Mouse (Mus musculus) right cerebral cortex, postnatal 10 days (tissue): ENCODE measurements at regions not wholly inside any gene's neighbourhood (a gene's known extent, or its start where the extent isn't known, plus 50 kb on each side); places are given as distances from the start of the nearest gene placed in this dataset.

Experiments used
- DNase-seq, 2 experiments: peaks; one replicate each; pipeline ENCODE4 v3.0.0; 2021; ENCODE audit warnings: low spot score in 2 of 2

DNA sequence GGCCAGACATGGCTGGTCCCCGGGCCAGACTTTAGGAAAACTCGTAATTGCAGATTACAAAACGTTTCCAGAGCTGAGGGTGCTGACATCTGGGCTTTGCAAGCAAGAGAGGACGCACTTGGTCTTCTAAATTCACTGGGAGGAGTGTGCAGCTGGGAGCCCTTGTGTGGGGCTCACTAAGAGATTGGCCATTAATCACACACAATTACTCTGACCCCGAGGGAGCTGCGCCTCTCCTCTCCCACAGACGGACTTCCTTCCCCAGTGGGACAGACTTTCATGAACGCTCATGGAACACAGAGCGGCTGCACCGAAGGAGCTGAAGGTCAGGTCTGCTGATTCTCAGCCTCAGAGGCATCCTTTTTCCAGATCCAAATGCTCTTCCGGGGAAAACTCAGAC lies 407.2 kb downstream of the Med13l start:
- DNase-seq = no peak

DNA sequence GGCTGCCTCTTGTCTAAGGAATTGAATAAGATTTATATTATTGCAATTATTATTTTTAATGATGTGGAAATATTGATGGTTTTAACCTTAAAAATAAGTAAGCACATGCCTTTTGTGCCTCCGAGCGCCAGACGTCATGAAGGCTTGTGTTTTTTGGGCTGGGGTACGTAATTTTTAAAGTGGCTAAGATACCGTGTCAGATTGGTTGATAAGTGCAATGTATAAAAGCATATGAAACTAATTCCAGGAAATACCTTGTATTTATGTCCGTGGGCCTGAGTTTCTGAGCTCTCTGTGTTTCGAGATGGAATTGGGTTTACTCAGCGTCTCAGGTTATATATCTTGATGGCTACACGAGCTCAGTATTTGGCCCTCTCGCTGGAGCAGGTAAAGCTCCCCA lies 414.7 kb downstream of the Med13l start:
- DNase-seq = no peak

DNA sequence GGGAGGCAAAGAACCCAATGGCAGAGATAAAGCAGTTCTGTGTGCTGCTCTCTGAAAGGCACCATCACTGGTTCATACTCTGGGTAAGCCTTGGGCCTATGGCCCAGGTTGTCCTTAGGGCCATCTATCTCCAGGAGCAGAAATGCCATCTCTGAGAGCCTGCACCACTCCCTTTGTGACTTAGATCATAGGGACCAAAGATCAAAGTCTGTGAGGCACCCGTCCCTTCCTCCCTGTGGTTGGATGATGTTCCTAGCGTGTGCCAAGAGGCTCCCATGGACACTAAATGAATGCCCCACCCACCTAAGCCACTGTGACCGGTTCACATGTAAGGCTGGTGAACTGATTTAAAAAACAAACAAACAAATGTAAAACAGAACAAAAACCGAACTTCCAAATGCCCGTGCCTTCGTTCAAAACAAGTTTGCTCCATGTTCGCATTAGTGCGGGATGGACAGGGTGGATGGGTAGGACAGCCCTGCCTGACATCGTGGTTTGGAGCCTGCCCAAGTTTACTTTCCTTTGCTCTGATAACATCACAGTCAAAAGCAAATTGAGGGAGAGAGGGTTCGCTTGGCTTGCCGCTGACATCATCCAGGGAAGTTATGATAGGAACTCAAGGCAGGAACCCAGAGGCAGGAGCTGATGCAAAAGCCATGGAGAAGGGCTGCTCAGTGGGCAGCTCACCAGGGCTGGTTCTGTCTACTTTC lies 418.6 kb downstream of the Med13l start:
- DNase-seq = no peak

DNA sequence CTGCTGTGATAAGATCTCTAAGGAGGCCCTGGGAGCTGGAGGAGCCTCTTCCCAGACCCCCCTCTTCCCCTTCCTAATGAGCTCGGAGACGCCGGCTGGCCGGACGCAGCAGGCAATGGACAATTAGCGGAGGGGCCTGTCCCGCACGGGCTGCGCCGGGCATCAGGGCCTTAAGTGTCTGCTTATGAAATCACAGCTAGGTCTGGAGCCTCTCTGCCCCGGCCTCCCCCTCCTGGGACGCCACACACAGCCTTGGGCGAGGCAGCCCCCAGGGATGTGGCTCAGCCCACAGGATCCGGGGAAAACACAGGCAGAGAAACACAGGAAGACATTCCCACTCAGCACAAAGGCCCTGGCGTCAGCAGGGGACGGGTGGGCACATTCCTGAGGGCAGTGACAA lies 420.6 kb downstream of the Med13l start:
- DNase-seq = no peak

DNA sequence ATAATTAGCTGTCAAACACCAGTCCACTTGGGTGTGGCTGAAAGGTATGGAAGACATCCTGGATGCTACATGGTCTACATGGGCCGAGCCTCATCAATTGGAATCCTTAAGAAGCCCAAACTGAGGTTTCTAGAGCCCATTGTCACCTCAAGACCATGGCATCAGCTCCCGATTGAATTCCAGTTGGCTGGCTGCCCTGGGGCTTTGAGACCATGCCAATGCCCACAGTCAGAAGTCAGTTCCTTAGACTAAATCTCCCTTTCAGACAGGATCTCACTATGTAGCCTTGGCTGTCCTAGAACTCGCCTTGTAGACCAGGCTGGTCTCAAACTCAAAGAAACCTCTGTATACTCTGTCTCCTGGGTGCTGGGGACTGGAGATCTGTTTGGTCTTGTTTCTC lies 423.8 kb downstream of the Med13l start:
- no peak for DNase-seq

DNA sequence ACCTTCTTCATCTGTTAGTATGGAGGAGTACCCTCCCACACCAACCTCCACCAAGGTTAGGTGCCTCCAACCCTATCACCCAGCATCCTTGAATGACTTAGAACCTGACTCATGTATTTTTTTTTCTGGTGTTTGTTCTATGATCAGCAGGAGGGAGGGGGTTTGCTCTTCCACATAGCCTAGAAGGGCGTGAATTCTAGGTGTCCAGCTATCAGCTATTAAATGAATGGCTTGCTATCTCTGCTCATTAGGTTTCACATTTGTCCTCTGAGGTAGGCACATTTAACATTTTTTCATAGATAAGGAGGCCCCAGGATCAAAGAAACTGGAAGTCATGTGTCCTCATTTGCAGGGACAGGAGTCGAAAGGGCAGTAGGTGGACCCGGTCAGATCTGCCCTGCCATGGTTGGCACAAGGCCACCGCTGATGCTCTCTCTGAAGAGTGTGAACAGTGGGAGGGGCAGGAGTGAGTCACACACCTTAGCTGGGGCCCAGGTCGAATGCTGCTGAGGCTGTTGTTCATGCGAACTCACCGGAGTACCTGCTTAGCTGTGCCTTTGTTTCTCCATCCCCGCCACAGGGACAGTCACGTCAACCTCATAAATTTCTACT lies 424.4 kb downstream of the Med13l start:
- DNase-seq = no peak

DNA sequence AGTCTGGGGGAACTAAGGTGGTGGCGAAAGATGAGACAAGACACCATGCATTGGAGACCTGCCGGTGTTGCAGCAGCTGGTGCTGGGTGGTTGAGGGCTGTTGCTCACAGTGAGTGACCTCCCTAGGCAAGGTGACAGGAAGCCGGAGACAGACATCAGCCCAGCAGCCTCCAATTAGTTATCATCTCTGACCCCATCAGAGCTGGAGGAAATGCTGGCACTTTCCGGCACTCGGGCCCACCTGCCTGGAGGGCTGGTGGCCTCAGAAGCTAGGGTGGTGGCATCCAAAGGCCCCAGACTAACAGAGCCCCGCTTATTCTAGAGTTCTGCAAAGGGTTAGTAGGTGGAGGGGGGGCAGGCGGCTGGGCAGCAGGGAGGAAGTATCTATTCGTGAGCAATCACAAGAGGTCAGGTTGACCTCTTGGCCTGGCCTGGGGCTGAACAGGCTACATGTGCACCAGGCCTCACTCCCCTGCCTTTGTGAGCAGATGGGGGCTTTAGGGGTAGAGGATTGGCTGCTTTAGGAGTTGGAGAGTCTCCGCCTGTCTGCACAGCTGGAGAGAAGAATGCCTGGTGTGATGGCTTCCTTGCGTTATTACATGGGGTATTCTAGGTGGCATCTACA lies 427.0 kb downstream of the Med13l start:
- DNase-seq = no peak

DNA sequence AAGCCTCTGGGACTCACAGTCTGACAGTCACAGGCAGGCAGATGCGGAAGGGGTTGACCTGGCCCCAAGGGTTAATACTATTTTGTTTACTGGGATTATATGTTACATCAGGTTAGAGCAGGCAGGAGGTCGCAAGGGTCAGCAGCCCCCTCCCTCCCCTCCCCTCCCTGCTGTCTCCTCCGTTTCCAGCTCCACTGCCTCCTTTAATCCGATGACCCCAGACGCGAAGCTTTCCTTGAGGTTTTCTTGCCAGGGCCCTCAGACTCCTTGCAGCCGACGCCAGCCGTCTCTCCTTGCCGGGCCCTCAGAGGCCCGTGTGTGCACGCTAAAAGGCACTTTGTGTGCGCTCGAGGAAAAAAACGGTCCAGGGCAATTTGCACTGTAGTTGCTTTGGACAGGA lies 438.6 kb downstream of the Med13l start:
- no peak for DNase-seq

DNA sequence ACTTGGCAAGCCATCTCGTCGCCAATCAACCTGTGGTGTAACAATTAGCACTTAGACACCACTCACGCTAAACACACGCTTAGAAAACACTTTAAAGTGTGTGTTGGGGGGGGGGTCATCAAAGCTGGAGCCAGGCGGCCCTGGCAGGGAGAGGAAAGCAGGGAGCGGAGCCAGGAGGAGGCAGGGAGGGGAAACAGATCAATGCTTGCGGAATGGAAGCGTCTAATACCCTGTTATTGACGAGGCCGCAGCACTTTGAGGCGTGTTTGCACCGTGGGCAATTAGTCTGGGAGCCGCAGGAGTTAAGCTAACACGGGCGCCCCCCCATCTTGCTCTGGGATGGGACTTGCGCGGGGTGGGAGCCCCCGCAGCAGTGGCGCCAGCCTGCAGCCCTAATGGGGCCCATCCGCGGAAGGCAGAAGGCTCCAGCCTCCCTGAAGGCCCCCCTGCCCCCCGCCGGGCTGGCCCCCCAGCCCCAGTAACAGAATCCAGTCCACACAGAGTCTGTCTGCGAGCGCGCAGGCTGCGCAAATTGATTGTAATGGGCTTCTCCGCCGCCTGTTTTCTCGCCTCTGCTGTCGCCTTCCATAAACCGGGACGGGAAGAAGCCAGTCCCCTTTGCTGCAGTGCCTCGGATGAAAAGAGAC lies 445.5 kb downstream of the Med13l start:
- peak; percentile 23 to 30 for DNase-seq

DNA sequence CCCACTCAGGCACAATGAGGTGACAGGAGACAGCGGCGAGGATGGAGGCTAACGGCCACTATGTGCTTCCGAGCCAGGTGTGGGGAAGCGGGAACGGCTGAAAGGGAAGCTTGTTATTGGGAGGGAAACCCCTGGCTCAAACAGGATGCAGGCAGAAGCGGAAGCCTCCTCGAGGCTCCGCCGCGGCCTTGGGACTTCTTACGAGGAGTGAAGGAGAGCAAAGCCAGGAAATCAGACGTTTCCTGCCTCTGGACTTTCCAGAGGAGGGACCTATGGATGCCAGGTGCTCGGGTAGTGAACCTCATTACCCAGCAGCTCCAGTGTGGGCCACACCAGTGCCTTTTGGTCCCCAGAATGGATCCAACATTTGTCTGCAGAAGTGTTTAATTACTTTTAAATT lies 449.6 kb downstream of the Med13l start:
- DNase-seq = no peak

DNA sequence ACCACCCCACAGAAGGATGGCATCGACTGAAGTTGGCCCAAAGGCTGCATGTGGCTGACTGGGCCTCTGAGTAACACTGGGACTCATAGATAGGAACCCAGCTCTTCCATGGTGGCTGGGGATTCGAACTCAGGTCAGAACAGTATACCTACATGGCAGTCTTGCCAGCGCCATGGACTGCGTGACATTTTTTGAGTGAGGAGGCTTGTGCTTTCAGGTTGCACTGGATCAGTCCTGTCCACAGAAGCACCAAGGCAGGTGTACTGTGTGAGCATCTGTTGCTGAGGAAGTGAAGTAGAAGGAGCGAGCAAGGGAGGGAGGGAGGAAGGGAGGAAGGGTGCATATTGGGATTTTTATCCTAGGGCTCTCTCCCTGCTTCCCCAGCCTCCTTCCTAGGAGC lies 454.7 kb downstream of the Med13l start:
- no peak for DNase-seq

DNA sequence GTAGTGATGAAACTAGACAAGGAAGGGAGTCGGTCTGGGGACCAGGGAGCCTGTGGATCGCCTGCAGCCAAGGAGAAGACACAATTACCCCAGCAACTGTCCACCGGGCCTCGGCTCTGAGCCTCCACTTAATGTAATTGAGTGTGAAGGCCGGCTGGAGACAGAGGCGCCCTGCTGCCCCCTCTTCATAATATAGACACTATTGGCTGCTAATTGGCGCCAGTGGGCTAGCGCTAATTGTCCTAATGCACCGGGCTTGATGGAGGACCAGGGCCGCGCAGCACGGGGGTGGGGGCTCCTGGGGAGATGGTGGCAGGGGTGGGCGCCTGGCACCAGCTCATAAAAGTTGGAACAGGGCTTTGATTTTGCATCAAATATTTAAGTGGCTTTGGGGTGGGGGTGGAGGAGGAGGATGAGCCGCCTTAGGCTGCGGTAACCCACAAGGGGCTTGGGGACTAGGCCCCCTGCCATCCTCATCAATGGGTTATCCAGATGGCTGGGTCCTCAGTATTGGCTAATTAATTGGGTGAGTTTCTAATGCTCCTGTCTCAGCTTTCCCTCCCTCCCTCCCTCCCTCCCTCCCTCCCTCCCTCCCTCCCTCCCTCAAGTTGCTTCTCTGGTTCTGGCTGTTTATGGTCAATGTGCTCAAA lies 455.3 kb downstream of the Med13l start:
- DNase-seq = no peak

DNA sequence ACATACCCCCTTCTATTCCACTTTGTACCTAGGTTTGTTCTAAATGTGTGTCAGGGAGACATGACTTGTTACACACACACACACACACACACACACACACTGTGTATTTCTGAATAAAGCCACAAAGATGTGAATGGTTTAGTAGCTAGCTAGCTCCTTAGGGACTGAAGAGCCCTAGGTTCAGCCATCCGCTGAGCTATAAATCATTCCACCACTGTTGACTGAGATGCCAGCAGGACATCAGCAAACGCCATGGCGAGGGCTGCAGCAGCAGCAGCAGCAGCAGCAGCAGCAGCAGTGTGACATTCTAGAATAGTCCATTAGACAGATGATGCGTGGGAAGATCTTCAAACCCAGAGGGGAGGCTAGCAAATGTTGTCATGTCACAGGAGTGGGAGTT lies 455.9 kb downstream of the Med13l start:
- DNase-seq = no peak

DNA sequence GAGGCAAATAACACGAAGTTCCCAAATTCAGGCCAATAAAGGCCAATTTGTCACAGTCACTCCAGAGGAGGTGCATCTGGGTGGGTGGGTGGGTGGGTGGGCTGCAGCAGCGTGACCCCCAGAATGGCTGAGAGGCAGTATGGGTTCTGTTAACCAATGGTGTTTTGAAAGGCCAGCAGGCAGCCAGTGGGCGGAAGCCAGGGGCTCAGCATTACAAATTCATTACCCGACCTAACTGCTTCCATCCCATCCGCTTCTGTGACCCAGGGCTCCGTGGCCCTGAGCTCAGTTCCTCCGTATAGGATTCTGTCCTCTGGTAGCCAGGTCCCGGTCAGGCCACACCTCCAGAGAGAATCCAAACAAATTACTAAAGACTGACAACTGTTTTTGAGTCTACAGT lies 463.5 kb downstream of the Med13l start:
- no peak for DNase-seq

DNA sequence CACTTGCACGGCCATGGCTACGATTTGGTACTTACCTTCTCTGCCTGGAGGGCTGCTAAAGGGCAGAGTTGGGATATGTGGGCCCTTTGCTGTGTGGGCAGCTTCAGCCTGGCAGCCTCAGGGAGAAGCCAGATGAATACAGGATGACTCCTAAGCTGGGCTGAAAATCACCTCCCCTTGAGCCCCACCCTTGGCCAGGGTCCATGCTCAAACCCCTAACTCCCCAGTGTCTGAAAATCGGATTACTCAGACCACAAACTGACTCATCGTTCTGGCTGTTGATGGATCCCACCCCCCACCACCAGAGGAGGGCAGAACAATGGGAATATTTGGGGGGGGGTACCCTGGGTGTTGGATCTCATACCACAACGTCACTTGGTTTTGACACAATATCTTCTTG lies 471.6 kb downstream of the Med13l start:
- no peak for DNase-seq

DNA sequence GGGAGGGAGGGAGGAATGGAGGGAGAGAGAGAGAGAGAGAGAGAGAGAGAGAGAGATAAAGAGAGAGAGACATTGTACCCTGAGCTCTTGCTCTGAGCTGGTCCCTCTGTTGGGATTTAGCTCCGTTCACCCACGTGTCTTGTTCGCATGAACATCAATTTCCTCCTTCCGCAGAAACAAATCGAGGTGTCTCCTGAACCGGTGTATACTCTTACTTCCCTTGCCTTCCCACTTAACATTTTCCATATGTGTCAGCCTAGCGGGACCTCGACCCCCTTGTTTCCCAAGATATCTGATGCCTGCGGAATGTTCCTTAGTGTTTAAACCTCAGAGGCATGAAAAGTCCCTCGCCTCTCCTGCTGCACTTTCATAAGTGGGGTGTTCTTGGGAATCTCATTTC lies 484.1 kb downstream of the Med13l start:
- no peak for DNase-seq

DNA sequence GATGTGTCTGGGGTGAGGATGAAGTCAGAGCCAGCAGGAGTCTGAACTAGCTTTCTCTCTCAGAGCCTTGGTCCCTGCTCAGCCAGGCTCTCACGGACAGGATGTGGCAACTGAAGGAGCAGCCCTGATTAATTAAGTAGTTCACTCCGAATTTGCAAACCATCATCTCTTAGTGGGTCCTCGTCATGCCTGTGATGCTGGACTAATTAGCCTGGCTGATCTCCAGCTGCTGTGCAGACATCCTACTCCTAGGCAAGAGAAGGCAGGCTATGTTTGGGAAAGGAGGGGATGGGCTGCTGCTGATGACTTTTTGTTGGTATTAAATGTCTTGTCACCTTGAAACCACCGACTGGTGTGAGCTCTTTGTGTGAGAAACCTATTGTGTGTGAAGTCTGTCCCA lies 487.1 kb downstream of the Med13l start:
- no peak for DNase-seq

DNA sequence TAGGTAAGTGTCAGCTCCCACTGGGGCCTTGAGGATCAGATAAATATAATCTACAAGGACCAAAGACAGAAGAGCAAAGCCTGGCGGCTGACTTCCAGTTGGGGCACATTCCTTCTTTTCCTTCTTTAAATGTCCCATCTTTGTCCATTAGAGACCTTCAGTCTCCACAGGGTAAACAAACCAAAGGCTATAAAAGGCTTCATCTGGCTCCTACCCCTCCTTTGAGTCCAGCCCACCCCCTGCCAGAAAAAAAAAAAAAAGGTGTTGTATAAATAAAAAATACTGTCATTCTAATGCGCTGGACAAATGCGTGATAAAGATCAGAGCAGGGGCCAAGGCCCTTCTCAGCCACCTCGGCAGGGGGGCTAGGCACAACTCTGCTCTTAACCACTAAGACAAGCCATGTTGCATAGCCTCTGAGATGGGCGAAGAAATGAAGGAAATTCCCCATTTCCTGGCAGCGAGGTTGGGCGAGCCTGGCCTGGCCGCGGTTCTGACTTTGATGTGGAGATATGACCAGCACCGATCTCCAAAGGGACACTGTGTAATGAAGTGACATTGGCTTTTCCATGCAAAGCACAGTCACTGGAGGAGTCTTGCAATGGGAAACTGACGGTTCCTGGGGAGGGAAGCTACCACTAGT lies 492.0 kb downstream of the Med13l start:
- no peak for DNase-seq

DNA sequence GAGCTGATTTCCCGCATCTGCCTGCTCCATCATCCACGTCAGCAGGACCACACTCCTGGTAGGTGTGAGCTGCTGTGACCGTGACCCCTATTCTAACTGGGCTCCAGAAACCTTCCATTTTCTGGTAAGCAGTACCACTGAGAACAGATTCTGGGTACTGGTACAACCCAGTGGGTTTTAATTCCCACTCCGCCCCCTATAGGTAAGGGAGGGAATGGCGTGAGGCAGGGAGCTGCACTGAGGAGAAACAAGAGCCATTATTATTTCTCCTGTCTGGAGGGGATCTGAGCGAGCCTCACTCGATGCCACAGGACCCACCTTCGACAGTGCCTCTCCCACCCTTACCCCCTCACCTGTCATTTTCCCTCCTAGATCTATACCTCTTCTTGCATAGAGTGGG lies 493.3 kb downstream of the Med13l start:
- DNase-seq = no peak

DNA sequence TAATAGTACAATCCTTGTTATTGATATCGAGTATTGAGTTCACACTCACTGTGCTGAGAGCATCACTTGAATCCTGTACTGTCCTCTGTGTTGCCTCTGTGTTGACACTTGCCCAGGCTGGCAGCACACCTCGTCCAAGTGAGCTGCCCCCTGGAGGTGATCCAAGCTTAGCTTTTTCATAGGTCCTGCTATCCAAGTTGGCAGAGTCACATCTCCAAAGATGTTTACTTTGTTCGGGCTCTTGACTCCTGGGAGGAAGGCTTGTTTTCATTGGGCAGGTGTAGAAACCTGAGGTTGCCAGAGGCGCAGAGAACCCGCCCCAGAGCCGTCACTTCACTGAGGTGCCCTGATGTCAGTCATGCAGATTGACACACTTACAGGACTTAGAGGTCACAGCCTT lies 493.9 kb downstream of the Med13l start:
- DNase-seq = no peak

DNA sequence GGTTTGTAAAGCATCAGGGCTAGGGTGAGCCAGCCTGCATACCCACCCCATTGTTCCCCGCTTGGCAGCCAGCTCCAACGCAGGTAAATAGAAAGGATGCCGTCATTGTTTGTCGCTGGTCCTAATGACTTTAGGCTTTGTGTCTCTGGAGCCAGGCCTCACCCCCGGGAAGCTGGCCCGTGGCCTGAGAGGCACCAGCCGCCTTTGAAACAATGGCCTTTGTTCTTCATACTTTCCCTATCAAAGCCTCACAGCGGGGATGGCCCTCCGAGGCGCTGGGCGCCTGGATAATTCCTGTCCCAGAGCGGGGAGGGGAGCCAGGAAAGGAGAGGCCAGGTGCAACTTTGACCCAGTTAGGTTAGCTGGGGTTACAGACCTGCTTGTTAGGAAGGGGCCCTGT lies 495.0 kb downstream of the Med13l start:
- peak in 1 of 2 experiments; percentile 24 for DNase-seq

DNA sequence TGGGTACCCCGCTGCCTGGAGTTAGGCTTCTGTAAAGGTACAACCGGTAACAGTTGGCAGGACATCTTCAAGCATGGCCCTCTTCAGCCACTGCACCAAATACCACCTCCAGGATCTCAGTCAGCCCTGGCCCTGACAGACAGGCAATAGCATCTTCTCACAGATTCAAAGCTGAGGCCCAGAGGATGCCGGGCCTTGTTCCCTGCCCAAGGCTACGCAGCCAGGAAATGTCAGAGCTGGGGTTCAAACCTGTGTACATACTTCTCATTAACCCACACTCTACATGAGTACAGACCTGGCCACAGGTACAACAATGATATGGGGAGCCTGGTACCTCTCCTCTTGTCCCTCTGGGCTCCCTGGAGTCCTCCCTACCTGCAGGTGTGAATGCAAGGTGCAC lies 497.3 kb downstream of the Med13l start:
- DNase-seq = no peak
